Mouse (Mus musculus) lung, embryonic 16.5 days (tissue): ENCODE data around the gene Msgn1. TPM values are rescaled to one million over a fixed set of nuclear protein-coding genes. Genes with fewer than 3 reads are reported as not detected.

Experiments used
- ATAC-seq: fragments of 200-750 bp; cut with Nextera tagmentation; 2 replicates; pipeline ENCODE4 v1.8.0; 2017; ENCODE audit warnings: low read depth, mild to moderate bottlenecking, moderate library complexity
- H3K27ac ChIP-seq: fragments of 300-500 bp; sonication (generic); 2 replicates; pipeline ENCODE4 v1.5.1; 2014; ENCODE audit warnings: mild to moderate bottlenecking, control low read depth, low read length
- H3K27me3 ChIP-seq: fragments of 300-500 bp; sonication (generic); 2 replicates; pipeline ENCODE4 v1.6.1; 2014; ENCODE audit warnings: low read depth, low read length, mixed read lengths; ENCODE audit not compliant: control insufficient read depth, insufficient read depth
- H3K36me3 ChIP-seq: fragments of 300-500 bp; sonication (generic); 2 replicates; pipeline ENCODE4 v1.6.1; 2014; ENCODE audit warnings: low read length; ENCODE audit not compliant: control insufficient read depth, insufficient read depth
- H3K4me1 ChIP-seq: fragments of 300-500 bp; sonication (generic); replicated peaks from 2 replicates; pipeline ENCODE4 v1.6.1; 2014; ENCODE audit warnings: low read length, mixed read lengths; ENCODE audit not compliant: control insufficient read depth, insufficient read depth
- H3K4me2 ChIP-seq: fragments of 300-500 bp; sonication (generic); 2 replicates; pipeline ENCODE4 v1.6.1; 2014; ENCODE audit warnings: low read depth, low read length, control low read depth
- H3K4me3 ChIP-seq: fragments of 300-500 bp; sonication (generic); 2 replicates; pipeline ENCODE4 v1.5.1; 2014; ENCODE audit warnings: mild to moderate bottlenecking, low read length, control low read depth
- H3K9ac ChIP-seq: fragments of 300-500 bp; sonication (generic); 2 replicates; pipeline ENCODE4 v1.6.1; 2014; ENCODE audit warnings: low read length, control low read depth
- H3K9me3 ChIP-seq: fragments of 300-500 bp; sonication (generic); 2 replicates; pipeline ENCODE4 v1.6.1; 2016; ENCODE audit warnings: low read length; ENCODE audit not compliant: control insufficient read depth
- WGBS: fragments of 180-500 bp; shearing (Covaris S2); extraction: QIAGEN DNeasy Blood & Tissue Kit; methylation state at CpG from one replicate; pipeline ENCODE4 v1.1.7; 2014; 5-methylcytosine and 5-hydroxymethylcytosine counted together
- polyA plus RNA-seq: library from polyadenylated mRNA; unstranded; fragments of >200 nt; fragmentation: Nextera tagmentation; extraction: Ambion mirVana; gene quantifications from 2 replicates; pipeline ENCODE4 v1.2.1, GENCODE M21; 2015

Msgn1 gene
- polyA plus RNA-seq, 1 experiment from 2014 or later: not detected

DNA sequence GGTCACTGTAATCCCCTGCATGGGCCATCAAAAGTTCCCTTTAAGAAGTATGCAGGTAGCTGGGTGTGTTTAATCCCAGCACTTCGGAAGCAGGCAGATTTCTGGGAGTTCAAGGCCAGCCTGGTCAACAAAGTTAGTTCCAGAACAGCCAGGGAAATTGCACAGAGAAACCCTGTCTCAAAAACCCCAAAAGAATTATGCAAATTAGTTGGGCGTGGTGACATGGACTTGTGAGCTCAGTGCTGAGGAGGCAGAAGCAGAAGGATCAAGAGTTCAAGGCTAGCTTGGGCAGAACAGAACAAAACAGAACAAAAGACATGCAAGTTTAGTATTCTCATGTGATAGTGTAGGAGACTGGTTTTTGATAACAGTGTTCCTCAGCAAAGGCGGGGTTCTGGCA is 13.8 kb upstream of the Msgn1 start:
- H3K4me3 ChIP-seq: no peak overlapping the region
- WGBS: 66% methylated on average over 3 of the region's 3 CpGs
- H3K9me3 ChIP-seq: no peaks in the 10 kb centered on the region
- H3K9ac ChIP-seq: no peak overlapping the region
- no peak overlapping the region for H3K4me2 ChIP-seq
- no peaks in the 10 kb centered on the region for H3K36me3 ChIP-seq
- no peaks in the 10 kb centered on the region for H3K27me3 ChIP-seq
- ATAC-seq: no peak
- no peak overlapping the region for H3K27ac ChIP-seq
- peaks cover 3% of the 10 kb centered on the region; the same call in 1 of the 2 replicates for H3K4me1 ChIP-seq

DNA sequence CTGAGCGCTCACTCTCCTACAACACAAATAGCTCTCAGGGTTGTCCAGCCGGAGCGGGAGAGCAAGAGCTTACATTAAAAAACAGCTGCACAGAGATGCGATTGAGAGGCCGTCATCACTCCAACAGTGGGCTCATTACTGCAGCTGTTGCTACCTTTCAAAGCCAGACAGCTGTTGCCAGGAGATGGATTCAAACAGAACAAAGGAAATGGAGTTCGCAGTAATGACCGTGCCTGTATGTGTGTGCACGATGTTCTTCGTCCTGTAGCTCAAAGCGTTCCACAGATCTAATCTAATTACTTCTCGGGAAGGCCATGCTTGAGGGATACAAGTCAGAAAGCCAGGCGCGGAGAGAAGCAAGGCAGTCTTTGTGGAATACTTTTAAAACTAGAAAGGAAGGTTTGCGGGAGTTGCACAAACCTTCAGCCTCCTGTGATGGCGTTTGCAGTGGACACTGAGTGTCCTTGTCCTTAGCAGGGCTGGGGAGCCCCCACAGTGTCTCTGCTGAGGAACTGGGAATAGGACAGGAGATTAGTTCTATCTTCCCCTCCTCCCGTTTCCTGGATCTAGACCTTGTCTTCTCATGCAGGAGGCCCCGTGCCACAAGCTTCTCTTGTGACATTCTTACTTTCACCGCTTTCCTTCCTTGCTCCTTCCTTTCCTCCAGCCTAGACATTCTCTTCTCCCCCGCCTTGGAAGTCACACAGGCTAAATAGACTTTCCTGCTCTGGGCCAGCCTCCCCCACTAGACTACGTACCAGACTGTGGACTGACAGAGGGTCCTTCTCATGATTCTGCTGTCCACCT is 13.0 kb upstream of the Msgn1 start:
- no peak overlapping the region for H3K27ac ChIP-seq
- H3K27me3 ChIP-seq: no peaks in the 10 kb centered on the region
- no peaks in the 10 kb centered on the region; the same call in 1 of the 2 replicates for H3K4me1 ChIP-seq
- H3K4me3 ChIP-seq: no peak overlapping the region
- no peaks in the 10 kb centered on the region for H3K9me3 ChIP-seq
- ATAC-seq: peak; percentile 56; the same call in 1 of the 2 replicates
- H3K9ac ChIP-seq: no peak overlapping the region
- H3K36me3 ChIP-seq: no peaks in the 10 kb centered on the region
- H3K4me2 ChIP-seq: no peak overlapping the region
- WGBS: 56% methylated on average over 20 of the region's 20 CpGs

DNA sequence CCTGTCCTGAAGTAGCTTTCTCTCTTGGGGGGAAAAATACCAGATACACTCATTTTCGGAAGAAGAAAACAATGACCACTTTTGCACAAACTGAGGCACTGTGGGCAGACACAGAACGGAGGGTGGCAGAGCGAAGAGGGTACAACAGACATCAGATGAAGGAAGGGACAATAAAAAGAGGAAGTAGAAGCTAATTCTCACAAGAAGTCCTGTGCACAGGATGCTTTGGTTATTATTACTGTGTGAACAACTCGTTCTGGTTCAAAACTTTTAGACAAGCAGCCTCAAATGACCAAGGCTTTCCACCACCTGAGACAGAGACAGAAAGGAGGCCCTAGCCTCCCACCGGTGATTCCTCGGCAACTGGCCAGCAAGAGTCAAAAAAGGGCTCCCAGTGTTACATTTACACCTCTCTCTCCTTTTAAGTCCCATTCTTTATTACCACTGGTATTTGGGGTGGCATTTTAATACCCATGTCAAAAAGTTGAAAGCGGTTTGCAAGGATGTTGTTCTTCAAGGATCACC is 9.0 kb upstream of the Msgn1 start:
- H3K9ac ChIP-seq: no peak overlapping the region
- H3K4me2 ChIP-seq: no peak overlapping the region
- no peaks in the 10 kb centered on the region for H3K9me3 ChIP-seq
- no peak overlapping the region for H3K4me3 ChIP-seq
- no peaks in the 10 kb centered on the region for H3K4me1 ChIP-seq
- H3K27ac ChIP-seq: no peak overlapping the region
- no peak for ATAC-seq
- WGBS: 75% methylated on average over 7 of the region's 7 CpGs
- no peaks in the 10 kb centered on the region for H3K27me3 ChIP-seq
- H3K36me3 ChIP-seq: no peaks in the 10 kb centered on the region

DNA sequence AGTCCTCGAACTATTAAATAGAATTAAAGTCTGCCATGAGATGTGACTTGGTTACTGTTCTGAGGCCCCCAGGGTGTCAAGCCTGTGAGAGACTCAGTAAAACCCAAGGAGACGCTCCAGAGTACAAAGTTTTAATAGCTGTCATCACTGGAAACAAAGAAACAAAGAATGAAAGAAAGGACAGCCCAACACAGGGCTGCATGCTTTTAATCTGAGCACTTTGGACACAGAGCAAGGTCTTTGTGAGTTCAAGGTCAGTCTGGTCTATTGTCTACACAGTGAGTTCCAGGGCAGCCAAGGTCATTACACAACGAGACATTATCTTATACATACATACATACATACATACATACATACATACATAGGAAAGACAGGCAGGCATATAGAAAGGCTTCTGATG is 7.7 kb upstream of the Msgn1 start:
- H3K27me3 ChIP-seq: no peaks in the 10 kb centered on the region
- no peak overlapping the region for H3K9ac ChIP-seq
- WGBS: 79% methylated on average over 3 of the region's 3 CpGs
- ATAC-seq: no peak
- H3K4me2 ChIP-seq: no peak overlapping the region
- no peaks in the 10 kb centered on the region for H3K4me1 ChIP-seq
- H3K36me3 ChIP-seq: no peaks in the 10 kb centered on the region
- no peak overlapping the region for H3K27ac ChIP-seq
- no peaks in the 10 kb centered on the region for H3K9me3 ChIP-seq
- H3K4me3 ChIP-seq: no peak overlapping the region

DNA sequence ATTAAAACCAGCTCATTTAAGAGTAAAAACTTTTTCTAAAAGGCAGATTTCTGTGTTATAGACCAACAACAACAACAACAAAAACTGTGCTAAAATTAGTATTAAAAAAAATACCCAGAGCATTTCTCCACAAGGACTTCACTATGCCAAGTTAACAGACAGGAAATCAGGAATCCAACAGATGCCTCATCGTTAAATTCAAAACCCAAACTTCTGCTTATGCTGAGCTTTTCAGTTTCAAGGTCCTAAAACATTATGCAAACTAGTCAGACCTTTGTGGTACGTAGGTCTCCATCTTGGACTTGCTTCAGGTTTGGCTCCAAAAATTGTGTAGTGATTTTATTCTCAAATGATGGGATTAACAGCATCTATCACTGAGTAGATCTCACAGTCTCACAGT is 6.8 kb upstream of the Msgn1 start:
- H3K4me2 ChIP-seq: no peak overlapping the region
- H3K27ac ChIP-seq: no peak overlapping the region
- 83% methylated on average over 2 of the region's 2 CpGs for WGBS
- H3K9ac ChIP-seq: no peak overlapping the region
- H3K9me3 ChIP-seq: no peaks in the 10 kb centered on the region
- H3K4me3 ChIP-seq: no peak overlapping the region
- no peaks in the 10 kb centered on the region for H3K36me3 ChIP-seq
- no peaks in the 10 kb centered on the region for H3K27me3 ChIP-seq
- H3K4me1 ChIP-seq: no peaks in the 10 kb centered on the region
- ATAC-seq: no peak

DNA sequence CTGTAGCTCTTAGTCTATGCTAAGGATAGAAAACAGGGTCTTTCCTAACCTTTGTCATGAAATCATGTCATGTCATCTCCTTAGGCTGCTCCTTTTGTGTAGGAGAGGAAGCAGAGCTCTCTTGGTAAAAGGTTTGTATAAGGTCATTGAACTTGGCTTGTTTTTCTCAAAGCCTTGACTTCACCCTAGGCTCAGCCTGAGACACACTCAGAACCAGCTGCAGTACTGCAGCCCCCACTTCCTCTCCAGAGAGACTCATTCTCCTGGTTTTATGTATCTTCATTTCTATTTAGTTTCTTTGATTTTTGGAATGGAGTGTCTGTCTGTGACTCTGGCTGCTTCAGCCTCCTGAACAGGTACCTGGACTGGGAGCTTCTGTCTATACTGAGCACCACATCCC is 6.0 kb upstream of the Msgn1 start:
- no peak overlapping the region for H3K27ac ChIP-seq

DNA sequence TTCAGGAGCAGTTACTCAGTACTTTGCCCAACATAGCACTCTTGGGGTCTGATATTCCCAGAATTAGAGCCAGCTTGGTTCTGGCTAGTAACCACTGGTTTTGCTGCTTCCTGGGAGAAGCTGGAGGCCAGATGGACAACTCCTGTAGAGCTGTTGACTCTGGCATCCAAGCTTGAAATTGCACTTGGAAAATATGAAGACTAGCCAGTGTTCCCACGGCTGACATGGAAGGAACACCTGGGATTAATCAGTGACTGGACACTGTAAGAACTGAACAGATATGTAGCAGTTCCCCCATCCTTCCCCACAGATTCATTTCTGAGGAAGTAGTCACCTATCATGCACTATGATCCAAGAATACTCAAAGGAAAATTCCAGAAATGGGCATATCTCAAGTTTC is 4.1 kb upstream of the Msgn1 start:
- H3K4me1 ChIP-seq: no peaks in the 10 kb centered on the region
- no peak overlapping the region for H3K9ac ChIP-seq
- no peak overlapping the region for H3K27ac ChIP-seq
- H3K4me2 ChIP-seq: no peak overlapping the region
- 67% methylated on average over 1 of the region's 1 CpGs for WGBS
- H3K4me3 ChIP-seq: no peak overlapping the region
- no peaks in the 10 kb centered on the region for H3K27me3 ChIP-seq
- no peaks in the 10 kb centered on the region for H3K9me3 ChIP-seq
- H3K36me3 ChIP-seq: no peaks in the 10 kb centered on the region
- ATAC-seq: no peak

More for the DNA sequence above, 6.0 kb upstream of the Msgn1 start:
- H3K27me3 ChIP-seq: no peaks in the 10 kb centered on the region
- no peak overlapping the region for H3K4me2 ChIP-seq
- H3K4me1 ChIP-seq: no peaks in the 10 kb centered on the region
- H3K4me3 ChIP-seq: no peak overlapping the region
- H3K9me3 ChIP-seq: no peaks in the 10 kb centered on the region
- no peaks in the 10 kb centered on the region for H3K36me3 ChIP-seq
- no peak overlapping the region for H3K9ac ChIP-seq
- no peak for ATAC-seq

DNA sequence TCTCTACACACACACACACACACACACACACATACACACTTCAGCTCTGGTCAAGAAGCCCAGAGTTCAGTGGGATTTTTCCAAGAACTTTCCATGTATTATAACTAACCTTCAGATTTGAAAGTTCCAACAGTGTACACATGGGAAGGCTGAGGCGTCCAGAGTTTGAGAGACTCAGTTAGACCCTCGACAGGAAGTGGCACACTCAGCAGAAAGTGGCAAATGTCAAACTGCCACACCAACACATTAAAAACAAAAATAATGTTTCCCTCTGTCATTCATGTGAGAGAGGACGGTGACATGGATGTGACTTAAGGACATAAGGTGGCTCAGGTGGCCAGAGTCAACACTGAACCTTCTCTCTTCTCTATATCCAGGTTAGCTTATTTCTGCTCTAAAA is 1.6 kb upstream of the Msgn1 start:
- H3K4me1 ChIP-seq: no peaks in the 10 kb centered on the region
- H3K9ac ChIP-seq: no peak overlapping the region
- no peak overlapping the region for H3K4me3 ChIP-seq
- no peaks in the 10 kb centered on the region for H3K36me3 ChIP-seq
- no peak for ATAC-seq
- no peak overlapping the region for H3K4me2 ChIP-seq
- H3K27ac ChIP-seq: no peak overlapping the region
- WGBS: 54% methylated on average over 3 of the region's 3 CpGs
- H3K27me3 ChIP-seq: no peaks in the 10 kb centered on the region
- H3K9me3 ChIP-seq: no peaks in the 10 kb centered on the region

DNA sequence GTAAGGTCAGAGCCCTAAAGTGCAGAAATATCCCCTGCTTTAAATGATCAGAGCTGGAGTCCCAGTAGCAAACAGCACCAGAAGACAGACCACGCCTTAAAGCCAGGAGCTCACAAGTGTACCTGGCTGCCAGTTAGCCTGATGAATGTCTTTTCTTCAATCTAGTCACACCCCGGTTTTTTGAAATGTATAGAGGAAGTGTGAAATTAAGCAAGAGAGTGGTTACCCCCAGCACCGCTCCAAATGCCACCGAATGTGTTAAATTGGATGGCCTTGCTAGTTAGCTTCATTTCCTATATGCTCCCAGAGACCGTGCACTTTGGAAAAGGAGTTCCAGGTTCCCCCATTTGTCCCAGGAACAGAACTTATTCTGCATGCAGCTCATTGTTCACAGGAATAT is 864 bp upstream of the Msgn1 start:
- WGBS: 65% methylated on average over 5 of the region's 5 CpGs
- no peaks in the 10 kb centered on the region for H3K9me3 ChIP-seq
- H3K4me3 ChIP-seq: no peak overlapping the region
- H3K4me2 ChIP-seq: no peak overlapping the region
- no peaks in the 10 kb centered on the region for H3K36me3 ChIP-seq
- peaks cover 1% of the 10 kb centered on the region; the same call in 1 of the 2 replicates for H3K4me1 ChIP-seq
- no peak for ATAC-seq
- no peak overlapping the region for H3K27ac ChIP-seq
- no peaks in the 10 kb centered on the region for H3K27me3 ChIP-seq
- no peak overlapping the region for H3K9ac ChIP-seq
